Mouse (Mus musculus): ENCODE measurements around the gene Kdm2a. TPM values are rescaled to one million over a fixed set of nuclear protein-coding genes. Genes with fewer than 3 reads are reported as not detected.

The Kdm2a gene
- polyA plus RNA-seq, 1 experiment from 2014 or later: 43.0 TPM

- ATAC-seq: no peak
Observed at GRCm38 (mm10) chr19:4321622-4322021, 76.5 kb downstream of the Kdm2a start.

GRCm38 (mm10) chr19:4319272-4319671 is 78.8 kb downstream of the Kdm2a start:
- ATAC-seq: no peak
- no peaks in the 10 kb centered on the region for H3K4me1 ChIP-seq (replicated peaks)
- H3K9me3 ChIP-seq: no peaks in the 10 kb centered on the region
- H3K4me3 ChIP-seq (replicated peaks): no peak overlapping the region
- H3K27me3 ChIP-seq: no peaks in the 10 kb centered on the region
- no peak overlapping the region for H3K9ac ChIP-seq (replicated peaks)
- WGBS: 90% methylated on average over 4 of the region's 4 CpGs
- peaks cover 84% of the 10 kb centered on the region for H3K36me3 ChIP-seq
- no peak overlapping the region for H3K27ac ChIP-seq
- H3K4me2 ChIP-seq (replicated peaks): no peak overlapping the region

More at GRCm38 (mm10) chr19:4321622-4322021, 76.5 kb downstream of the Kdm2a start:
- Histone ChIP-seq H3K36me3 (peaks cover 93% of the 10 kb centered on the region), H3K27ac (no peak overlapping the region), H3K4me1 (replicated peaks) (no peaks in the 10 kb centered on the region), H3K4me3 (replicated peaks) (no peak overlapping the region), H3K27me3 (no peaks in the 10 kb centered on the region), H3K9me3 (no peaks in the 10 kb centered on the region), H3K9ac (replicated peaks) (no peak overlapping the region), H3K4me2 (replicated peaks) (no peak overlapping the region)
- 92% methylated on average over 1 of the region's 1 CpGs for WGBS

GRCm38 (mm10) chr19:4317181-4317580 is 80.9 kb downstream of the Kdm2a start:
- Histone ChIP-seq H3K4me2 (replicated peaks) (no peak overlapping the region), H3K9me3 (no peaks in the 10 kb centered on the region), H3K36me3 (peaks cover 77% of the 10 kb centered on the region), H3K27me3 (no peaks in the 10 kb centered on the region), H3K4me3 (replicated peaks) (no peak overlapping the region), H3K9ac (replicated peaks) (no peak overlapping the region), H3K27ac (no peak overlapping the region), H3K4me1 (replicated peaks) (no peaks in the 10 kb centered on the region)
- WGBS: 87% methylated on average over 3 of the region's 3 CpGs
- ATAC-seq: no peak

GRCm38 (mm10) chr19:4315223-4315944 is 82.7 kb downstream of the Kdm2a start:
- Histone ChIP-seq H3K9me3 (no peaks in the 10 kb centered on the region), H3K9ac (replicated peaks) (no peak overlapping the region), H3K4me2 (replicated peaks) (no peak overlapping the region), H3K27ac (no peak overlapping the region), H3K4me3 (replicated peaks) (no peak overlapping the region), H3K27me3 (no peaks in the 10 kb centered on the region), H3K36me3 (peaks cover 60% of the 10 kb centered on the region), H3K4me1 (replicated peaks) (no peaks in the 10 kb centered on the region)
- ATAC-seq: 0 out of 2 replicates have a peak, but pooled peaks have one; percentile 14
- 88% methylated on average over 6 of the region's 6 CpGs for WGBS

GRCm38 (mm10) chr19:4309776-4310185 is 88.3 kb downstream of the Kdm2a start:
- H3K9me3 ChIP-seq: no peaks in the 10 kb centered on the region
- no peak overlapping the region for H3K4me3 ChIP-seq (replicated peaks)
- H3K9ac ChIP-seq (replicated peaks): no peak overlapping the region
- ATAC-seq: no peak
- H3K36me3 ChIP-seq: peaks cover 12% of the 10 kb centered on the region
- peaks cover 14% of the 10 kb centered on the region for H3K4me1 ChIP-seq (replicated peaks)
- H3K4me2 ChIP-seq (replicated peaks): no peak overlapping the region
- no peaks in the 10 kb centered on the region for H3K27me3 ChIP-seq
- no peak overlapping the region for H3K27ac ChIP-seq

GRCm38 (mm10) chr19:4309302-4309701 is 88.8 kb downstream of the Kdm2a start:
- no peak overlapping the region for H3K9ac ChIP-seq (replicated peaks)
- WGBS: 96% methylated on average over 4 of the region's 4 CpGs
- H3K27me3 ChIP-seq: no peaks in the 10 kb centered on the region
- H3K36me3 ChIP-seq: peaks cover 12% of the 10 kb centered on the region
- ATAC-seq: no peak
- H3K9me3 ChIP-seq: no peaks in the 10 kb centered on the region
- H3K4me3 ChIP-seq (replicated peaks): no peak overlapping the region
- H3K4me2 ChIP-seq (replicated peaks): no peak overlapping the region
- H3K4me1 ChIP-seq (replicated peaks): peaks cover 19% of the 10 kb centered on the region
- no peak overlapping the region for H3K27ac ChIP-seq

GRCm38 (mm10) chr19:4306190-4306577 is 91.9 kb downstream of the Kdm2a start, which contains the start of gene Grk2:
Grk2 (minus strand) TSS chr19:4306222.
- peak within 1 kb of the TSS; percentile 98 for H3K9ac ChIP-seq (replicated peaks)
- peak; percentile 84 for ATAC-seq
- no peaks in the 10 kb centered on the region for H3K27me3 ChIP-seq
- peaks cover 50% of the 10 kb centered on the region for H3K4me1 ChIP-seq (replicated peaks)
- WGBS: 0% methylated on average over 31 of the region's 46 CpGs
- no peaks in the 10 kb centered on the region for H3K9me3 ChIP-seq
- peak within 1 kb of the TSS; percentile 85 for H3K27ac ChIP-seq
- peak within 1 kb of the TSS; percentile 94 for H3K4me2 ChIP-seq (replicated peaks)
- H3K4me3 ChIP-seq (replicated peaks): peak within 1 kb of the TSS; percentile 98
- H3K36me3 ChIP-seq: no peaks in the 10 kb centered on the region

- peak overlapping the region; percentile 94 for H3K4me2 ChIP-seq (replicated peaks)
- ATAC-seq: peak; percentile 69
Observed at GRCm38 (mm10) chr19:4305491-4306189, 92.4 kb downstream of the Kdm2a start.

GRCm38 (mm10) chr19:4304871-4305321 is 93.2 kb downstream of the Kdm2a start:
- Histone ChIP-seq H3K9me3 (no peaks in the 10 kb centered on the region), H3K4me3 (replicated peaks) (peak overlapping the region; percentile 98), H3K9ac (replicated peaks) (peak overlapping the region; percentile 98), H3K4me1 (replicated peaks) (peaks cover 63% of the 10 kb centered on the region), H3K4me2 (replicated peaks) (peak overlapping the region; percentile 94), H3K27me3 (no peaks in the 10 kb centered on the region), H3K27ac (no peak overlapping the region), H3K36me3 (no peaks in the 10 kb centered on the region)
- 56% methylated on average over 4 of the region's 4 CpGs for WGBS
- ATAC-seq: no peak

More at GRCm38 (mm10) chr19:4305491-4306189, 92.4 kb downstream of the Kdm2a start:
- Histone ChIP-seq H3K27me3 (no peaks in the 10 kb centered on the region), H3K4me1 (replicated peaks) (peaks cover 55% of the 10 kb centered on the region), H3K9me3 (no peaks in the 10 kb centered on the region), H3K36me3 (no peaks in the 10 kb centered on the region), H3K27ac (peak overlapping the region; percentile 85), H3K4me3 (replicated peaks) (peak overlapping the region; percentile 98), H3K9ac (replicated peaks) (peak overlapping the region; percentile 98)
- under 1% methylated on average over 59 of the region's 68 CpGs for whole genome bisulfite sequencing

- 80% methylated on average over 5 of the region's 5 CpGs for WGBS
- Histone ChIP-seq H3K36me3 (no peaks in the 10 kb centered on the region), H3K27me3 (no peaks in the 10 kb centered on the region), H3K4me3 (replicated peaks) (peak overlapping the region; percentile 98), H3K9me3 (no peaks in the 10 kb centered on the region), H3K9ac (replicated peaks) (peak overlapping the region; percentile 98; the same call in 1 of the 2 replicates), H3K27ac (no peak overlapping the region), H3K4me1 (replicated peaks) (peaks cover 64% of the 10 kb centered on the region), H3K4me2 (replicated peaks) (peak overlapping the region; percentile 94)
- ATAC-seq: no peak
Observed at GRCm38 (mm10) chr19:4304251-4304821, 93.7 kb downstream of the Kdm2a start.

GRCm38 (mm10) chr19:4303640-4303995 is 94.5 kb downstream of the Kdm2a start:
- ATAC-seq: no peak
- Histone ChIP-seq H3K27me3 (no peaks in the 10 kb centered on the region), H3K4me1 (replicated peaks) (peaks cover 64% of the 10 kb centered on the region), H3K4me2 (replicated peaks) (peak overlapping the region; percentile 94), H3K36me3 (no peaks in the 10 kb centered on the region), H3K9me3 (no peaks in the 10 kb centered on the region), H3K4me3 (replicated peaks) (no peak overlapping the region), H3K9ac (replicated peaks) (no peak overlapping the region; the same call in 1 of the 2 replicates), H3K27ac (no peak overlapping the region)
- 96% methylated on average over 5 of the region's 5 CpGs for WGBS
